Mouse (Mus musculus): Measurements from ENCODE around the gene Rpl38.

Gene Rpl38

DNA sequence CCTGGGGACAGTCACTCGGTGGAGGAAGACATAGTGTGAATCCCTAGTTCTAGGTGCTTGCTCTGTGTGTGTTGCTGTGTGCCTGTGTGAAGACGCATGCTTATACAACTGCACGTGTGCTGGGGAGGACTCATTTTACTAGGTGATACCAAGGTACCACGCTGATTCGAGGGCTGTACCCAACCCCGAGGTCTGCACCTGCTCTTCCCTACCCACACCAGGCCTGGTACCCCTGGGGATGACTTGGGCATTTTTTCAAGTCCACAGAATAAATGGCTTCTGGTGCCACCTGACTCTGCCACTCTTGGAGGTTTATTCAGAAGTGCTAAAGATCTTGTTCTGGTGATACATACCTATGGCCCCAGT, 34.7 kb downstream of the Rpl38 start:
- in situ Hi-C loops (cut with MseI, MboI) = no loop called here

DNA sequence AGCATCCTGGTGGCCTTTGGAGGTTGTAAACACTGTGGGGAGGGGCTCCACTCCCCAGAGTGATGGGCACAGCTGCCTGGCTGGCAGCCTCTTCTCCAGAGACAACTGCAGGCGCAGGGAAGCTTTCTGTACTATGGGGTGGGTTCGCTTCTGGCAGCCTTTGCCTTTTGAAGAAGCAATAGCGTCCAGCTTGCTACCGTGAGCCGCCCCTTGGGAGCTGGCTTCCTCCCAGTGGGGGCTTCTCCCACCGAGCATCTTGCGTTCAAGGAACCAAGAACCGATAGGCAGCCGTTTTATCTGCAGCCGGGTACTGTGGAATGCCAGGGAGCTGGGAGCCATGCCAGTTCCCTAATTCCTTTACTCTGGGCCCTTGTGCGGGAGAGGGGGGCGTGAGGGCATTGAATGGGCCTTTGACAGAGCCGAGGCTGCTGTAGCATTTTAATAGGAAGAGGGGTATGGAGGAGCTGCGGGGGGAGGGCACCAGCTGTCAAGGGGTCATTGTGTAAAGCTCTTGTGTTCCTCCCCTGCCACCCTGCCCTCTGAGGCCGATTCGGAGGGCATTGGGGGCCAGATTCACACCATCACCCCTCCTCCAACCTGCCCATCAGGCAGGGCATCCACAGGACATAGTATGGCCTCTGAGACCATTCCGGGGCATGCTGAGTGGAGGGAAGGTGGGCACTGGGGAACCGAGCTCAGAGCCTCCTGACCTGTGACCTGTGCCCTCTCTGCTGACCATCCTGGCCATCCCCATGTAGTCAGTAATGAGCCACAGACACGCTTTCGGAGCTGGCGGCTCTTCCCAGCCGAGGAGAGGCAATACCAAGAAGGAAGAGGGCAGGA, 36.0 kb downstream of the Rpl38 start:
- in situ Hi-C loops (cut with MseI, MboI) = no loop called here

DNA sequence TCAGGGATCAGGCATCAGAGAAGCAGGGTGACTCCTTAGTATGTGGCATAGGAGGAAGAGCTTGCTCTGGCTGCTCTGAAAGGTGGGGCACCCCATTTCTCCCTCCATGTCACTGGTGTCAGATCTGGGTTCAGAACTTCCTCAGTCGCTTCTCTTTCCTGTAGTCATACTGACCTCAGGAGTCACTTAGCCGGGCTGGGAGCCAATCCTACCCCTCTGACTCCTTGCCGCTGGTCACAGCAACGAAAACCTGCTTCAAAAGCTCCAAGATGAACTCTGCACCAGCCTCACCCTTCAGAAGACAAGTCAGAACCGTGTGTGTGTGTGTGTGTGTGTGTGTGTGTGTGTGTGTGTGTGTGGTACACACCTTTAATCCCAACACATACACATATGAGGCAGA, 38.0 kb downstream of the Rpl38 start:
- in situ Hi-C loops (cut with MseI, MboI) = no loop called here

DNA sequence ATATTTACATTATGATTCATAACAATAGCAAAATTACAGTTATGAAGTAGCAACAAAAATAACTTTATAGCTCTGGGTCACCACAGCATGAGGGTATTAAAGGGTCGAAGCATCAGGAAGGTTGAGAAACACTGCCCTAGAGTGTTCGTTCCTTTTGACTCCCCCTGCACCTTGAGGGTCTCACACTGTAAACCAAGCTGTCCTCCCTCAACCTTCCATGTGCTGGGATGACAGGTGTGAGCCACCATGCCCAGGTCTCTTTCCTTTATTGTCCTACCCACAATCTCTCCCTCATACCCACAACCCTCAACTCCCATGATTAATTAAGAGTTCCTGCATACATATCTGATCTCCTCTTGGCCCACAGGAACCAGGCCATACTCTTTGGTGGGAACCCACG, 43.1 kb downstream of the Rpl38 start:
- in situ Hi-C loops (cut with MseI, MboI) = no loop called here

DNA sequence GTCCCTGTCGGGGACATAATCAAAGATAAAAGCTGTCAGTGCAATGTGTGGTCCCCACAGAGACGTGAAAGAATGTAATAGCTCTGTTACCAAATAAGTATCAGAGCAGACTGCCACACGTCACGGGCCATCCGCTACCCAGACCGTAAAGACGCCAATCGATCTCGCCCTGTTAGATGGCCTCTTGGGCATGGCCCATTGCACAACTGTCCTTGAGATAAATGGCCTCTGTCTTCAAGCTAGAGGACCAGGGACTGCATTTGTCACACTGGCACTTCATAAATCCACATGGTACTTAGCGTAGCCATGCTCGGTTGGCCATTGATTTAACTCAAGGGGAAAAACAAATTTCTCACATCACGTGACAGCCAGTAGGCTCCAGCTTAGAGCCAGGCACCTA, 43.5 kb downstream of the Rpl38 start:
- in situ Hi-C loops (cut with MseI, MboI) = no loop called here

DNA sequence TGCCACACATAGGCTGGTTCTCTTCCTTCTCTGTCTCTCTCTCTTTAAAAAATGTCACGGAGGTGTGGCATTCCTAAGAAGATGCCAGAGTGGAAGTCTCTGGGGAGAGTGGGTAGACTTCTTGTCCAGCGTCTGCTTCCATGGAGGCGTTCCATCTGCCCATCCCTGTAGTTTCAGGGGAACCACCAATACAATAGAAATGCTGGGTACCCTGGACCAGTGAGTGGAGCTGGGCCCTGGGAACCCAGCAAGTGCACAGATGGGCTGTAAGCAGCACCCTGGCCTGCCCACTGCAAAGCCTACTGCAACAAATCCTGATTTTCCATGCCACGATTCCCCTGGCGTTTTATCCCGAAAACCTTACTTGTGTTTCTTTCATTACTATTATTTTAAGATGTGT, 46.2 kb downstream of the Rpl38 start:
- in situ Hi-C loops (cut with MseI, MboI) = no loop called here

DNA sequence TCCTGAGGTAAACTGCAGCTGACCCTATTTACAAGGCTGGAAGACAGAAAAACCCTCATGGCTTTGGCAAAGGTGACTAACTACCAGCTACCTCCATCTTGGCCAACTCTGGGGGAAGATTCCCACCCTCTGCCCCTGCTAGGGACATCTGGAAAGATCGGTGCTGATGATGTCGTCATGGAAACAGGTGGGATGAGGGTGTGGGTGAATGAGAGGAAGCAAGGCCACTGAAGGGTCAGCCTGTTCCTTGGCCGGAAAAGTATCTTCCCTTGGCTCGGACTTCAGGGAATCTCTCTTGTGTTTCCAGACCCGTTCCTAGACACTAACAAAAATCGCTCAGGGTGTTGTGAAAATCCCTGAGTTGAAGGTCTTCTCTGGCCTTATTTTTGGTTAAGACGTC, 47.2 kb downstream of the Rpl38 start:
- in situ Hi-C loops (cut with MseI, MboI) = no loop called here

DNA sequence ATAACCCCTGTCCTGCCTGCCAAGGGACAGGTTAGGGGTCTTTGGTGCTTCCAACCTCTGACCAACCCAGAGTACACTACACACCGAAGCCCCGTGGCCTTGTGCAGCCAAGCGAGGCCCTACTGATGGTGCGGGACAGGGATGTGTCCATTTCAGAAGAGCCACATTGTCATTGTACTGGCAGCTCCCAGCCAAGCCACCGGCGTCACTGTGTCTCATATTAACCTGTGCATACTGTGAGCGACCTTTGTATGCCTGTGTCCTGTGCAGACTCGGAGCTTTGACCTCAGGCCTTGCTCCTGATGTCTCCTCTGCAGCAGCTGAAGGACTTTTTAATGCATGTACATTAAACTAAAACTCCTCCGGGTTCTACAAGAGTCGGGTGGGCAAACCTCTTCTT, 52.2 kb downstream of the Rpl38 start:
- in situ Hi-C loops (cut with MseI, MboI) = no loop called here
